Mouse (Mus musculus): ENCODE measurements around the gene S1pr1.

Gene S1pr1

GRCm38 (mm10) chr3:115714671-115715651 is at the start of gene S1pr1:
TSS of gene S1pr1 (minus strand) at chr3:115715072.
- peak; percentile 92 for DNase-seq (ENCODE audit: low read depth)

GRCm38 (mm10) chr3:115763292-115763691 is 48.4 kb upstream of the S1pr1 start:
- DNase-seq (ENCODE audit: low read depth) = peak; percentile 13

- DNase-seq (ENCODE audit: low read depth) = no peak
These were observed 48.0 kb upstream of the S1pr1 start for GRCm38 (mm10) chr3:115762841-115763240.

DNA sequence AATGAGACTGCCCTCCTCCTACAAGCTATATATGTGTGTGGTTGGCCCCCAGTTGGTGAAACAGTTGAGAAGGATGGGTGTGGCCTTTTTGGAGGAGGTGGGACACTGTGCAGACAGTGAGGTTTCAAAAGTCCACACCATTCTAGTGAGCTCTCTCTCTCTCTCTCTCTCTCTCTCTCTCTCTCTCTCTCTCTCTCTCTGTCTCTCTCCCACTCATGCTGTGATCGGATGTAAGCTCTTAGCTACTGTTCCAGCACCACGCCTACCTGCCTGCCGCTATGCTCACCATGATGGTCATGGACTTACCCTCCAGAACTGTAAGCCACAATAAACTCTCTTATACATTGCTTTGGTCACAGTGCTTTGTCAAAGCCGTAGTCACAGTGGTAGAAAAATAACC is 44.8 kb upstream of the S1pr1 start:
- DNase-seq (ENCODE audit: low read depth) = no peak

- peak; percentile 7 for DNase-seq (ENCODE audit: low read depth)
These were observed 43.6 kb upstream of the S1pr1 start for GRCm38 (mm10) chr3:115758455-115758912.

GRCm38 (mm10) chr3:115754466-115754865 is 39.6 kb upstream of the S1pr1 start:
- DNase-seq (ENCODE audit: low read depth) = no peak

GRCm38 (mm10) chr3:115750369-115750768 is 35.5 kb upstream of the S1pr1 start:
- no peak for DNase-seq (ENCODE audit: low read depth)

GRCm38 (mm10) chr3:115748289-115748989 is 33.6 kb upstream of the S1pr1 start:
- peak; percentile 36 for DNase-seq (ENCODE audit: low read depth)

DNA sequence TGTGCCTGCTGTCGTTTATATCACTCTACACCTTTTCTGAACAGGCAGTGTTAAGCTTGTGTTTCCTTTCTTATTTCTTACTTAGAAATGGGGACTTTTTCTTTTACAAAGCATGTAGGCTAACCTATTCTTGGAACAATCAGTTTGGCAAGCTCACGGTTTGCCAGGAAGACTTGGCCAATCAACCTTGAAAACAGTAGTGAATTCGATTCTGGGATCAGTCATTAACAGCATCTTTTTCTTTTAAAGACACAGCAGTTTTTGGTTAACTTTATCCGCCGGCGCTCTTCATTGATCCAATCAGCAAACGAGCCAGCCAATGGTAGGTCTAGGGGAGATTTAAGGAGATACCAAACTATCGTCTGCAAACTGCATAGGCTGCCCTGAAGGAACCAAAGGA is 31.6 kb upstream of the S1pr1 start:
- no peak for DNase-seq (ENCODE audit: low read depth)

DNA sequence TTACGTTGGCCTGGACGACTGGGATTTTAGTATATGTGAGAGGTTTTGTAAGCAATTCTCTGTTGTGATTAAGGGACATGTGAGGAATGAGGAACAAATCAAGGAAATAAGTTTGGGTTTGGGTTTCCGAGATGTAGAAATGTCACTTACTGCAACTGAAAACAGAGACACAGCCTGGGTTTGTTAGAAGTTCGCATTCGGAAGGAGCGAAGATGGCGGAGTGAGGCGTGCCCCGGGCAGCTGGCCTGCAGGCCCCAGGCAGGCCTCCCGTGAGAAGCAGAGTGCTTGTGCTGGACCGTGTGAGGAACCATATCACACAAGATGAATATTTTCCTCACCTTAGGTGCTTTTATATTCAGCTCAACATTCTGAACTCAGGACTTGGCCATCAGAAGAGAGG is 30.2 kb upstream of the S1pr1 start:
- no peak for DNase-seq (ENCODE audit: low read depth)

DNA sequence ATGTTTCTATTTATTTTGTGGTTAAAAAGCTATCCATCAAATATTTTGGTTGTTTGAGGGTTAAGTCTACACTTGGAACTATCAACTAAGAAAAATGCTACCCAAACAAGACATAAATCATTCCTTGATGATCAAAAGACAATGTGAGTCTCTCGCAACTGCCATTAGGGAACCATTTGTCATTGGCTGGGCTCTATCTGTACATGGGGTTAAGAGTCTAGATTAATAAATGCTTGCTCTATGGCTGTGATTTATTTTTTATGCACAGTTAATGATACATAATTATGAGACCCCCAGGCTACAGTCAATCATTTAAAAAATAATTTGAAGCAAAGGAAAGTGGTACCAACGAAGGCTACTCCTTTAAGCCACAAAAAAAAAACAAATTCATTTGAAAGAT is 23.7 kb upstream of the S1pr1 start:
- DNase-seq (ENCODE audit: low read depth) = no peak

GRCm38 (mm10) chr3:115737785-115738318 is 23.0 kb upstream of the S1pr1 start:
- peak; percentile 32 for DNase-seq (ENCODE audit: low read depth)

GRCm38 (mm10) chr3:115735540-115735939 is 20.7 kb upstream of the S1pr1 start:
- DNase-seq (ENCODE audit: low read depth) = no peak

DNA sequence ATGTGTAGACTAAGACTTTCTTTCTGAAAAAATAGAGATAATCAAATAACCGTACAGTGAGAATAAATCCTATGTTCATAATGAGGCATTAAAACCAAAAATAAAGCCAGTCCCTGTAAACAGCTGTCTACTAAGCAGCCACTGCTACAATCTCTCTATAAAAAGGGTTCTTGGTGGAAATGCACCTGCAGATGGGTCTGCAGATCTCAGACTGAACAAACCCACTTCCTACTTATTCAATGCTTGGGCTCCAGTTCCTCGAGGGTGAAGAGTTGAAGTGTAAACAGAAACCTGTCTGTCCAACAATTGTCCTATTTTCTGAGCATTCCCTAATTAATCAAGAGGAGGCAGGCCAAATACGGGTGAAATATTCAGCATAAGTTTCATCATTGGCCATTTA is 20.0 kb upstream of the S1pr1 start:
- no peak for DNase-seq (ENCODE audit: low read depth)

DNA sequence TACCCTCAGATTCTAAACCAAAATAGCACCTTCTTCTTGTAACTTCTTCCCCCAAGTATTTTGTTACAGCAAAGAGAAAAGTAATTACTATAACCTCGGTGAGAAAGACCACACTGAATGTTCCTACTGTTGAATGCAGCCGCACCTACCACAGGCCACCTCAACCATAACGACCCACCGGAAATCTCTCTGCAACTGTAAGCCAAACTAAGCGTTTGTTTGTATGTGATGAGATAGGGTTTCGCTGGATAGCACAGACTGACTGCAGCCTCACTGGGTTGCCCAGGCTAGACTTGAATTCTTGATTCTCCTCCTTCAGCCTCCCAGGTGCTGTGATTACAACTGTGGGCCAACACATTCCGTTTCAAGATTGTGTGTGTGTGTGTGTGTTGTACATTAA is 15.5 kb upstream of the S1pr1 start:
- no peak for DNase-seq (ENCODE audit: low read depth)

DNA sequence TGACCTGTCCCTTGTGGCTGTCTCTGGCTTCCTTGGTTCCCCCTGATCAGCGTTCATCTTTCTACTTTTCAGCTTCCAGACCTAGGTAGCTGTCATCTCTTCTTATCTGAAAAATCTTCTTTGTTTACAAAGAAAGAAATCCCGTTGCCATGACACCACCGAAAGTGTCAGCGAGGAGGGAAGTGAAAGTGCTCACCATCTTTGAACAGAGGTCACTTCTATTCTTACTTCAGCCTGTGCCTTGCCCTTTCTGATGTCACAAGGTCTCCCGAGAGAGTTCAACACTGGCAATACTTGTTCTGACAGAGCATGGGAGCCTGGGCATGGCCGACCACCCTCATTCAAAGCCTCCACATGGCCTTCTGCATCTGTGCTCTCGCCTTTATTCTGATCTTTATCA is 14.3 kb upstream of the S1pr1 start:
- no peak for DNase-seq (ENCODE audit: low read depth)

DNA sequence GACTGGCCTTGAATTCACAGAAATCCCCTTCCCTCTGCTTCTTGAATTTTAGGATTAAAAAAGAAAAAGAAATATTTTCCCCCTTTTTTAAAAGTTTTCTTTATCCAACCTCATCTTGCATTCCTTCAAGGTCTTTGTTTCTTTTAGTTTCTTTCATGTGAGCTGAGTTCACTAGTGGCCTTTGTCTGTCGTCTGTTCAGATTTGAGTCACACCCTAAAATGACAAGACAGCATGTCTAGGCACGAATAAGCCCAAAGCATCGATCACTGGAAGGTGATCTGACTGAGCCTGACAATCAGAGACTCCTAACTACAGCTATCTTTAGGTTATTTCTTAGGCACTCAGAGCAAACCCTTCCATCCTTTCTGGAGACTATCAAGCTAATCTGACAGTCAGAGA is 13.3 kb upstream of the S1pr1 start:
- DNase-seq (ENCODE audit: low read depth) = no peak

DNA sequence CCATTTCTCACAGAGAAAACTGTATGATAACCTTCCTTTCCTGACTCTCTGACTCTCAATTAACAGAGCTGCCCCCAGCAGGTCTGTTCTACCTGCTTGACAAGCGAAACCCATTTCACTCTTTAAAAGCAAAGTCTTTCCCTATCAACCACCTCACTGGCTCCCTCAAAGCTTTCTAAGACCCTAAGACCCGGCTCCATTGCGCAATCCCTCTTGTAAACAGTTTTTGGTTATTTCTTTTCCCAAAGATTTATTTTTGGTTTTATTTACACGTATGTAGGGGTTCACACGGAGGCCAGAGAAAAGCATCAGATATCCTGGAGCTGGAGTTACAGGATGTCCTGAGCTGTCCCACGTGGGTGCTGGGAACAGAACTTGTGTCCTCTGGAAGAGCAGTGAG is 4.0 kb upstream of the S1pr1 start:
- DNase-seq (ENCODE audit: low read depth) = peak; percentile 10

DNA sequence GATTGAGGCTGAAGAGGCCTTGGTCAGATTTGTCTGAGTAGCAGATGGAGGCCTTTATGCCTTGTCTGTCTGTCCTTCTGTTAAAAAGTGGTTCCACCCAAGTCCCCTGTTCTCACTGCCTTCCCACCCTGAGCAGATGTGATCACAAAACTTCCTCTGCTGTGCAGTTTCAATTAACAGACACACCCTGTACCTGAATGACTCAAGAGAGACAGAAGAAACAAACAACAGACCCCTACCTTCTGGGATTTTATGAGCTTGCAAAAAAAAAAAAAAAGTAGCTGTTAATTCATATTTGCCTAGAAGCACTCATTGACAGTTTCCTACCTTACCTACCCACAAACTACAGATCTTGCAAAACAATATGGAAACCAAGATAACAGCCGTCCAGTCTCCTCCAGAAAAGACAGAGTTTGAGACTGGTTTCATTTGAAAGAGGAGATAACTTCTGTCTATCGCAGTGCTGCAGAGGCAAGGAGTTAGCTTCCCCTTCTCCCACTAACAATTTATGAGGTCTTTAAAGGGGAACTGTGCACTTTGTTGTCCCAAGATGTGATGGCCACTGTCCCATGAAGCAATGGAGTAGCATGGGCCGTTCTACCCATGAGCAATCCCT is 1.1 kb upstream of the S1pr1 start:
- DNase-seq (ENCODE audit: low read depth) = no peak

DNA sequence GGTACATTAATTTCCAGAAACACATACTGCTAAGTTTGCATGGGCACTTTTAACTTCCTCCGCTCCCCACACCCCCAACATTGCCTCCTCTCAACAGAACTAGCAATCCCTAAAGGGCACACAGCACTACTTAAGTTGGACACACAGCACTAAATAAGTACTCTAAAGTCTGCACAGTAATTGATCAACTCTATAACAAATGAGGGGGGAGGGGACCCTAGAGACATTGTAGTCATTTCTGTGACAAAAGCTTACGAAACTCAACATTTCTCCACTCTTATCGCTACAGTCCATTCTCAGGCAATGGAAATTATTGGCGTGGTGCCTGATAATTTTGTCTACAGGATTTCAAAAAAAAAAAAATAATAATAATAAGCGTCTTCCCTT is 830 bp downstream of the S1pr1 start:
- DNase-seq (ENCODE audit: low read depth) = peak; percentile 60

DNA sequence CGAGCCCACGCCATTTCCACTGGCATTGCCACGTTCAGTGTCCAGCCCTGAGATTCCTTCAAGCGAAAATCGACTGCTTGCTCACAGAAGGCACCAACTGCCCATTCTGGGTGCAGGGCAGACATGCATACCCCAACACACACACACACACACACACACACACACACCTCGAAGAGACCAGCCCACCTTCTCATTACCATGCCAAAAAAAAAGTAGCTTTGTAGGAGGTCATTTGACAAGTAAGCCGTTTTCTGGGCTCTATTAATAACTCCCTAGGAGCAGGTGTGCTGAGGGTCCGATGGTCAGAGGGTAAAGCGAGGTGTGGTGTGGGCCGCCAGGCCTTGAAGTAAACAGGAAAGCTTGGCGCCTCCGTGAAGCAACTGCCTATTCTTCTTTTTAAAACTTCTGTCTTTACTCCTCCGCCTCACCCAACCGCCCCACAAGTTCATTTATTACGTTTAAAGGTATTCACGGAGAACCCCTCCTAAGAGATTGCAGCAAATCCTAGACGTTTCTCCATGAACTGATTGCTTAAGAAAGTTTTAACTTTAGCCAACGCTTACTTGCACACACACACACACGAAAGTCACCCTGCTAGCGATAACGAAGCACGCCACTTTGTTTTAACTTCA is 1.3 kb downstream of the S1pr1 start:
- DNase-seq (ENCODE audit: low read depth) = peak; percentile 47

- peak; percentile 91 for DNase-seq (ENCODE audit: low read depth)
These were observed 2.1 kb downstream of the S1pr1 start for GRCm38 (mm10) chr3:115712808-115713200.
